Mouse (Mus musculus): Measurements from ENCODE around the gene Gm11444.

The Gm11444 gene

DNA sequence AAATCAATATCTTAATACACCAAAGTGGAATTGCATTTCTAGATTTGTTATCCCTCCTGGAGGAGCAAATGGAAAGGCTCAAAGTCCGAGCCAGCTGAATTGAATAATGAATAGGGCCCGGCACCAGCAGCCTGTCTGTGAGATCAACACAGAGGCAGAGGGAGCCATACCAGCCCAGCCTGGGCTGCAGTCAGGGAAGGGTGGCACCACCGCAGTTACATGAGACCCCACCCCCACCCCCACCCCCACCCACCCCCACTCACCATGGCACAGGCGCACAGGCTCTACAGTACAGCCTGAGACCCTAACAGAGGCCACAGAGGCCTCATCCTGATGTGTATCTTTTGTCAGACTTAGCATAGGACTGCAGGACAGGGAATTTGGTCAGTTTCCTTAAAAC, 35.5 kb downstream of the Gm11444 start:
- DNase-seq (ENCODE audit: low spot score) = no peak

GRCm38 (mm10) chr11:85812201-85812966, 37.7 kb downstream of the Gm11444 start:
- DNase-seq (ENCODE audit: low spot score) = no peak

GRCm38 (mm10) chr11:85811676-85812075, 38.5 kb downstream of the Gm11444 start:
- DNase-seq (ENCODE audit: low spot score) = no peak

DNA sequence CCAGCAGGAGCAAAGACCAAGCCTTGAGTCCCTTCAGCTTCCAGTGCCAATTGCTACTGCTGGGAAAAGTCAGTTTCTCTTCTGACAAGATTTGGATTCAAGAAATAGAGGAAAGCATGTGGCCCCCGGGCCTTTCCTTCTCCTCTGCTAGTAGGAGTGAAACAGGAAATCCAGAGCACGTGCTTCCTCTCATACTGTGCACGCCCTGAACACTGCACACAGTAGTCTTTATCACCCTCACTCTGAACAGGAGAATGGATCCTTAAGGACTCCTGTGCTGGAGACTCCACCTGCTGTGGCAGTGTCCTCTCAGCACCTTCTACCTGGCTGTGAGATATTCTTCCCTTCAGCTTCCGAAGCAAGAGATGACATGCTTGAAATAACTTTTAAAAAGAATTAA, 38.9 kb downstream of the Gm11444 start:
- no peak for DNase-seq (ENCODE audit: low spot score)

DNA sequence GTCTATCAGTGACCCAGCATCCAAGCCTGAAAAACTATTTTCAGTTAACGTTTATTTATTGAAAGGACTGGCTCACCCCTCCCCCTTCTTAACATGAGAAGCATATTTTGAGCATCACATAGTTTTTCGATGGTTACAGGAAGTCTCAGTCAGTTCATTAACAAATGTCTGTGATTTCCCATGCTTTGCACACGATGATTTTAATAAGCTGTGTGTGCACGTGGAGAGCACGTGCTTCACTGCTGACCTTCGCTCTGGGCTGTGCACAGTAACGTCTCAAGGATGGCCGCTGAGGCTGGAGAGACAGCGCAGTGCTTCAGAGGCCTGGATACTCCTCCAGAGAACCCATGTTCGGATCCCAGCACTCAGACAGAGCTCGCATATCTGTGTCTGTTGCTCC, 42.8 kb downstream of the Gm11444 start:
- no peak for DNase-seq (ENCODE audit: low spot score)

GRCm38 (mm10) chr11:85805779-85806178, 44.4 kb downstream of the Gm11444 start:
- DNase-seq (ENCODE audit: low spot score) = no peak

DNA sequence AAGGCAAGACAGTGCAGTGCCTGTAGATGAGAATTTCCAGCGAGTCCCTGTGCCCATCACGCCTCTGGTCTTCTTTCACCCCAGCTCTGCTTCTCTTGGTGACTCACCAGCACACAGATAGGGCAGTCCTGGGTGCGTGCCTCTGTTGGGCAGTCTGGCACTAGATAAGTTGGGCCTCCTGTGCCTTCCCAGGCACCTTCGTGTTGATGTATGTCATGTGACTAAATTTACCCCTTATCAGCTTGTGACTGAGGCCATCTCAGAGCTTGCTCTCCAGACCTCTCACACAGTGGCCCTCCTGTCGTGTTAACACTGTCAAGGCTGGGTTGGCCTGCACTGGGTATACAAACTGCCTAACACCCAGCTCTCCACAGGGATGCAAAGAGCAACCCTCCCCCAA, 46.1 kb downstream of the Gm11444 start:
- peak; percentile 85 for DNase-seq (ENCODE audit: low spot score)

DNA sequence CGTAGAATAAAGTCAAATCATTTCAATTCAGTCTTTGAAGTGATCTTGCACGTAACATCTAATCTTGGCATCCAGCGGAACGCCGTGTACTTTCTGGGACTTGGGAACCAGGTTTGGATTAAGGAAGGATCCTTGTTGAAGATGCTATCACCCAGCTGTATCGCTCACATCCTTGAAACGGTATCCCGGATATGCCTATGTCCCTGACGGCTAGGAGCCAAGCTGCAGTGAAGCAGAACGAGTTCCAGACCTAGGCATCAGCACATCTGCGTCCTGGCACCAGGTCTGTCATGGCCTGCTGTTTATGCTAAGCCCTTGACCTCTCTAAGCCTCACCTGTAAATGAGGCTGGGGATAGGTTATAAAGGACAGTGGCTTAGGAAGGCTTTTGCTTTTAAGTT, 49.8 kb downstream of the Gm11444 start:
- DNase-seq (ENCODE audit: low spot score) = no peak

GRCm38 (mm10) chr11:85799856-85800255, 50.3 kb downstream of the Gm11444 start:
- DNase-seq (ENCODE audit: low spot score) = peak; percentile 37

DNA sequence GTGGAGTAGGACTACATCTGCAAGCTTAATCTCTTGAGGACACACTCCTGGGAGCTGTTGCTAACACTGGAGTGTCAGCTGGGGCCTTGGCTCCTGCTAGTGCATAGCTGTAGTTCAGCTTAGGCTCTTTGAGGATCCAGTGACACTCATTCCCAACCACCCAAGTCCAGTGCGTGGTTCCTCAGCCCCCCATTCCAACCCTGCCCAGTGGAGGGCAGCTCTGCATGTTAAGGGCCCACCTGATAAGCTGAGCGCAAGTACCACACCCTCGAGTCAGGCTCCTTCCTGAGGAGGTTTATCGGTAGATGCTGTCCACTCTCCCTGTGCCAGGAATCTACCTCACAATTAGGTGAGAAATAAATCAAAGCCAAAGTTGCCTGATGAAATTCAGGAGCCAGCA, 50.7 kb downstream of the Gm11444 start:
- DNase-seq (ENCODE audit: low spot score) = peak; percentile 58
